Mouse (Mus musculus): ENCODE measurements around the gene Clec2e. TPM values are rescaled to one million over a fixed set of nuclear protein-coding genes. Genes with fewer than 3 reads are reported as not detected.

Clec2e gene
- total RNA-seq (2023) = not detected

GRCm38 (mm10) chr6:129100794-129101193 lies at the start of gene Clec2e:
TSS of gene Clec2e (minus strand) at chr6:129100913.

GRCm38 (mm10) chr6:129045601-129046000 lies 55.1 kb downstream of the Clec2e start, which contains the start of gene Klrb1f:
TSS of gene Klrb1f (plus strand) at chr6:129045901.

Other genes with a start within 250 kb of the Clec2e start
- 34.5 TPM for gene Clec2i, start 213.3 kb downstream of the Clec2e start, total RNA-seq (2023)
- 6.5 TPM for gene BC035044, start 209.8 kb downstream of the Clec2e start, total RNA-seq (2023)
- gene Clec2g, start 166.5 kb downstream of the Clec2e start, total RNA-seq (2023) = 20.4 TPM
- gene Klrb1f, start 55.0 kb downstream of the Clec2e start, total RNA-seq (2023) = 6.4 TPM
- gene Clec2d, start 79.7 kb upstream of the Clec2e start, total RNA-seq (2023) = 196 TPM
- gene Cd69, start 174.5 kb upstream of the Clec2e start, total RNA-seq (2023) = 621 TPM
- gene 4922502D21Rik, start 230.9 kb upstream of the Clec2e start, total RNA-seq (2023) = not detected
- 1.3 TPM for gene Clec12a, start 241.8 kb upstream of the Clec2e start, total RNA-seq (2023)

Data from CD4-positive naive resting alpha-beta T cell, adult 57 days (primary cell).